Mouse (Mus musculus): Measurements from ENCODE around the gene Efcab8.
A peak's percentile ranks its signal among the peaks of the same experiment; 100 is the strongest.
"Not testable (repeated sequence)": the region's sequence is repeated elsewhere in the genome, so short reads cannot be mapped to it uniquely, and the experiment has no call there.

Efcab8 gene

DNA sequence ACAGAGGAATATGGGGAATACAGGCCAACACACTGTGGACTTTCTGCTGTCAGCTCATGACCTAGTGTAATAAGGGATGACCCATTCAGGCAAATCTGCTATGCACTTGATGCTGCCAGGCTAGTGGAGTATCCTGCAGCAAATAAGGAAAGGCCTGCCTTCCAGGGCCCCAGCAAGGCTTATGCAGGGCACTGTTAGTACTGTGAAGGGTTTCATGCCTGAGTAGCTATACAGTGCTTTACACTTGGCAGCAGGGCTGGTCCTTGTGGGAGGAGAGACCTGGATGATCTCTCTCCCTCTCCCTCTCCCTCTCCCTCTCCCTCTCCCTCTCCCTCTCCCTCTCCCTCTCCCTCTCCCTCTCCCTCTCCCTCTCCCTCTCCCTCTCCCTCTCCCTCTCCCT, 13.6 kb downstream of the Efcab8 start:
- Histone ChIP-seq H3K27me3 (ENCODE audit: control insufficient read depth, insufficient read depth, low read length, poor library complexity, severe bottlenecking) (no peaks in the 10 kb centered on the region), H3K36me3 (ENCODE audit: control insufficient read depth, insufficient read depth, low read length, poor library complexity, severe bottlenecking) (no peaks in the 10 kb centered on the region)
- no peak for DNase-seq (ENCODE audit: low read depth, low spot score)

DNA sequence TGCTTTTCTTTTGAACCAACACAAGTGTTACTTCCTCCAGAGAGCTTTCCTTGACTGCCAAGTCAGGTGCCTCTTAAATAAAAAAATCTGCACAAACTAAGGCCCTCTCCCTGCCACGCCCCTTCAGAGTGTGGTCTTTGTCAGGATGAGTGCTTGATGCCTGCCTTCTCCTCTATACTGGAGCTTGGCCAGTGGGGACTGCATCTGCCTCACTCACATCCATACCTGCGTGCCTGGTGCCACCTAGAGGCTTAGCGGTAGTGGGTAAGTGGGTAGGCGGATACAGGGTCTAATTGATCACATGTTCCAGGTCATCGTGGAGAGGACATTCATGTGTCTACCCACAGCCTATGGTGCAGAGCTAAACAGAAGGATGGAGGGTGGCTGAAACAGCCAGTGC, 15.4 kb downstream of the Efcab8 start:
- H3K27me3 ChIP-seq (ENCODE audit: control insufficient read depth, insufficient read depth, low read length, poor library complexity, severe bottlenecking): no peaks in the 10 kb centered on the region
- peak; percentile 26 for DNase-seq (ENCODE audit: low read depth, low spot score)
- no peaks in the 10 kb centered on the region for H3K36me3 ChIP-seq (ENCODE audit: control insufficient read depth, insufficient read depth, low read length, poor library complexity, severe bottlenecking)

DNA sequence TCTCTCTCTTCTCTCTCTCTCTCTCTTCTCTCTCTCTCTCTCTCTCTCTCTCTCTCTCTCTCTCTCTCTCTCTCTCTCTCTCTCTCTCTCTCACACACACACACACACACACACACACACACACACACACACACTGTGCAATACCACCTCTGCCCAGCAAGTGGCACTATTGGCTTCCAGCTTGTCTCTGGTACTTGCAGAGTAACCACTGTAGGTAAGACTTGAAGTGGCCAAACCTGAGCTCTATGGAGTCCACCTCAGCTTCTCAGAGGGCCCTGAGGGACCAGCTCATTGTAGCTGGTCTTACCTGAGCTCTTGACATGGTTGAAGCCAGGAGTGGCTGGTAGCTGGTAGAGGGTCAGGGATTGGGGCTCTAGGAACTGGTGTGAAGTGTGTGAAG, 27.7 kb downstream of the Efcab8 start:
- peak; percentile 61 for DNase-seq (ENCODE audit: low read depth, low spot score)
- not testable (repeated sequence) for H3K36me3 ChIP-seq (ENCODE audit: control insufficient read depth, insufficient read depth, low read length, poor library complexity, severe bottlenecking); H3K27me3 ChIP-seq (ENCODE audit: control insufficient read depth, insufficient read depth, low read length, poor library complexity, severe bottlenecking)

DNA sequence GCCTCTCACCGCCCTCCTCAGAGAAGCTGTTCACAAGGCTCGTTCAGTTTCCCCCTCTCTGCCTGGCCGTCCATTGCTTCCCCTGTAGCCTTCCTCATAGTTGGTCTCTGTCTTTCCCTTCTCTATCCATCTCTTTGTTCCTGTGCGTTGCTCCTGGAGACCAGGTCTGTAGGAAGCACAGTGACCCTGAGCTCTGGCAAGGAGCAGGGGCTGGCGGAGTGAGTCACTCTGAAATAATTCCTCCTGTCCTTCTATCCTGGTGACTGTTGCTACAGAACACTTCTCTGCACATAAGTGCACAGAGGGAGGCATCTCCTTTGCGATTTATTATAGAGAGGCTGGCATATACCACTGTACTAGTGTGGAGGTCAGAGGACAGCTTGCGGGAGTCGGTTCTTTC, 28.4 kb downstream of the Efcab8 start:
- Histone ChIP-seq H3K36me3 (ENCODE audit: control insufficient read depth, insufficient read depth, low read length, poor library complexity, severe bottlenecking) (no peaks in the 10 kb centered on the region), H3K27me3 (ENCODE audit: control insufficient read depth, insufficient read depth, low read length, poor library complexity, severe bottlenecking) (no peaks in the 10 kb centered on the region)
- DNase-seq (ENCODE audit: low read depth, low spot score): no peak

DNA sequence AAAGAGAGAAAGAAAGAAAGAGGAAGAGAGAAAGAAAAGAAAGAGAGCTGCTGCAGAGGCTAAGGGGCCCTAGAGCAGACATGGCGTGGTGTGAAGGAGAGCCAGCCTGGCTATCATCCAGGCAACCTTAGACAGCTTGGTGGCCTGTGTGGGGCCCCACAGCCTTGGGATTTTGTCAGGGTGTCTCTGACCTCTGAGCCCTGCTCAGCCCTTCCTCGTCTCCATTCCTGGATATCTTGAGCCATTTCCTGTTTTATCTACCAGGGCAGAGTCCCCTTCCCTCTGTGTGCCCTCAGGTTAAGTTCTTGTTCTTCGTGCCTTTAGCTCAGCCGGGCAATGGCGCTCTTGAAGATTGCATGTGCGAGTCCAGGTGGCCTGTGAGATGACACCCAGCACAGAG, 29.1 kb downstream of the Efcab8 start:
- Histone ChIP-seq H3K27me3 (ENCODE audit: control insufficient read depth, insufficient read depth, low read length, poor library complexity, severe bottlenecking) (no peaks in the 10 kb centered on the region), H3K36me3 (ENCODE audit: control insufficient read depth, insufficient read depth, low read length, poor library complexity, severe bottlenecking) (no peaks in the 10 kb centered on the region)

DNA sequence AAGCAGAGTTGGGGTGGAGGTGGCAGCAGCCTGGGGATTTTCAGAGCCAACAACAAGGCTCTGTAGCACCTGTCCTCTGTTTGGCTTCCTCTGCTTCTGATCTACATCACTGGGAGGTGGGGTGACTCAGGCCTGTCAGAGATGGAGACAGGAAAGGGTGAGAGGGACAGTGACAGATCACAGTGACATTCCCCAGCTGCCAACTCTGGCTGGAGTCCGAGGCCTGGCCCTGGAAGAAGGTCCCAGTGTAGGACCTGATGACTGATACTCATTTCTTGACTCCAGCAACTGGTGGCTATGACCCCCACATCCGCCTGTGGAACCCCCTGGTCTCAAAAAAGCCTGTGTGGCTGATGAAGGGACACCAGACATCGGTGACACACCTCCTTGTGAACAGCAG, 30.2 kb downstream of the Efcab8 start:
- no peak for DNase-seq (ENCODE audit: low read depth, low spot score)
- no peaks in the 10 kb centered on the region for H3K27me3 ChIP-seq (ENCODE audit: control insufficient read depth, insufficient read depth, low read length, poor library complexity, severe bottlenecking)
- no peaks in the 10 kb centered on the region for H3K36me3 ChIP-seq (ENCODE audit: control insufficient read depth, insufficient read depth, low read length, poor library complexity, severe bottlenecking)

More for the DNA sequence above, 29.1 kb downstream of the Efcab8 start:
- no peak for DNase-seq (ENCODE audit: low read depth, low spot score)

DNA sequence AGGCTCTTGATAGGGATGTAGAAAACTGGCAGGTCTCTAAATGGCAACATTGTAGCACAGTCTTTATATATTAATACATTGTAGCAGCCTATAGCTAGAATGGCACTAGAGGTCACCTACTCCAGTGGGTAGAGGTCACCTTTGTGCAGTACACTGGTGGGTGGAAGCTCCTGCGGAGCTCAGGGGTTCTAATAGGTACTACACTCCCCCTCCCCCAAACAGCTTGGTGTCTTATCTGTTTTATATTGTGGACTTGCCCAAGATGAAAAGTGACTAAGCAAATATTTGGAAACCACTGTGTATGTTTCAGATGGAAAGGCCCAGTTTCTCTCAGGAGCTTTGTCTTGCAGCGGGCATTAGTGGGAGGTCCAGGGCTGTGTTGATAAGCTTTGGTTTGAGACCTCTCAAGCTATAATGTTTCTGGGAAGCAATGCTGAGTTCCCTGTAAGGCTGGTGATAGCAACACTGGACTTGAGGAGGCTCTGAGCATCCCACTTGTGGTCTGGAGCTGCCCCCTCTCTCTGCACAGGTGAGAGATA, 42.3 kb downstream of the Efcab8 start:
- Histone ChIP-seq H3K27me3 (ENCODE audit: control insufficient read depth, insufficient read depth, low read length, poor library complexity, severe bottlenecking) (no peaks in the 10 kb centered on the region), H3K36me3 (ENCODE audit: control insufficient read depth, insufficient read depth, low read length, poor library complexity, severe bottlenecking) (no peaks in the 10 kb centered on the region)
- no peak for DNase-seq (ENCODE audit: low read depth, low spot score)

DNA sequence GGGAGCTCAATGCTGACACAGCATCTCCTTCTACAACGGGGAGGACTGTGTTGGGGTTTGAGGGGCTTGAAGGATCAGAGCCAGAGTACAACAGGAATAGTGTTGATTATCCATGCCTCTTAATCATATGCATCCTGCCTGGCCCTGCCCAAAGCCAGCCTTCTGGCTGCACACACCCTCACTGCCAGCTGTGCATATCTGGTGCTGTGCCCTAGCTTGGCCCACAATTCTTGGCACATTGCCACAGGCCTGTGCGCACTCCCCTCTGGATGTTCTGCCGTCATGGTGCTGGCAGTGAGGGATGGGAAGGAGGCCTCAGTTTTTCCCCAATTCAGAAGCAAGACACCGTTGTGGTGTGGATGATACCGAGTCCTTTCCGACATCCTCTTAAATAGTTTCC, 44.9 kb downstream of the Efcab8 start:
- no peaks in the 10 kb centered on the region for H3K36me3 ChIP-seq (ENCODE audit: control insufficient read depth, insufficient read depth, low read length, poor library complexity, severe bottlenecking)
- DNase-seq (ENCODE audit: low read depth, low spot score): no peak
- no peaks in the 10 kb centered on the region for H3K27me3 ChIP-seq (ENCODE audit: control insufficient read depth, insufficient read depth, low read length, poor library complexity, severe bottlenecking)

DNA sequence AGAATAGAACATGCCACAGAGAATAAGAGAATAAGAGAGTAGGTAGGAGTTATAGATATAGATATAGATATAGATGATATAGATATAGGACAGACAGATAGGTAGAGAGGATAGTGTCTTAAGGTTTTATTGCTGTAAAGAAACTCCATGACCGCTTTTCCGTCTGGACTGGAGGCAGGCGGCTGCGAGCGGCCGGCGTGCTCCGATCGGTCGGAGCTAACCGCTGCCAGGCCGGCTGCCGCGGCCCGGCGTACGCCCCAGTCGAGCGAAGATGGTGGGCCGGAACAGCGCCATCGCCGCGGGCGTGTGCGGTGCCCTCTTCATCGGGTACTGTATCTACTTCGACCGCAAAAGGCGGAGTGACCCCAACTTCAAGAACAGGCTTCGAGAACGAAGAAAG, 46.2 kb downstream of the Efcab8 start:
- H3K36me3 ChIP-seq (ENCODE audit: control insufficient read depth, insufficient read depth, low read length, poor library complexity, severe bottlenecking); H3K27me3 ChIP-seq (ENCODE audit: control insufficient read depth, insufficient read depth, low read length, poor library complexity, severe bottlenecking); DNase-seq (ENCODE audit: low read depth, low spot score): not testable (repeated sequence)

DNA sequence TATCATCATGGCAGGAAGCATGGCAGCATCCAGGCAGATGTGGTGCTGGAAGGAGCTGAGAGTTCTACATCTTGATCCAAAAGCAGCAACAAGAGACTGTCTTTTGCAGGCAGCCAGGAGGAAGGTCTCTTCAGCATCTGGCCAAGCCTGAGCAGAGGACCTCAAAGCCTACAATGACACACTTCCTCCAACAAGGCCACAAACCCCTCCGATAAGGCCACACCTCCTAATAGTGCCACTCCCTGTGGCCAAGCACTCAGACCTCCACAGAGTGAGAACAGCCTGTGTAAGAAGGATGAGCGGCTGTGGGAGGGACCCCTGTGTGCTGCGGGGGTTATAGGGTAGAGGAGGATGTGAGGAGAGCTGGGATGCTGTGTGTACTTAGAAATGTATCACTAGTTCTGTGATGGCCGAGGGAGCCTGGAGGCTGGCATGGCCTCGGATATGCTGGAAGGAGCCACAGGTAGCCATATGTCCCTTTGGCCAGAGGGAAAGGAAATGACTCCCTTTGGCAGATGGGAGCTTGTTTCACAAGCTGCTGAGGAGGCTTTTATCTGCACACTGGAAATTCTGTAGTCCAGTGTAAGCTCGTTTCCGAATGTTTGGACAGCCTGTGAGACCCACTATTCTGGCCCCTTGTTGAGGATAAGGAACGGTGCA, 47.6 kb downstream of the Efcab8 start:
- no peak for DNase-seq (ENCODE audit: low read depth, low spot score)
- H3K36me3 ChIP-seq (ENCODE audit: control insufficient read depth, insufficient read depth, low read length, poor library complexity, severe bottlenecking): no peaks in the 10 kb centered on the region
- no peaks in the 10 kb centered on the region for H3K27me3 ChIP-seq (ENCODE audit: control insufficient read depth, insufficient read depth, low read length, poor library complexity, severe bottlenecking)

DNA sequence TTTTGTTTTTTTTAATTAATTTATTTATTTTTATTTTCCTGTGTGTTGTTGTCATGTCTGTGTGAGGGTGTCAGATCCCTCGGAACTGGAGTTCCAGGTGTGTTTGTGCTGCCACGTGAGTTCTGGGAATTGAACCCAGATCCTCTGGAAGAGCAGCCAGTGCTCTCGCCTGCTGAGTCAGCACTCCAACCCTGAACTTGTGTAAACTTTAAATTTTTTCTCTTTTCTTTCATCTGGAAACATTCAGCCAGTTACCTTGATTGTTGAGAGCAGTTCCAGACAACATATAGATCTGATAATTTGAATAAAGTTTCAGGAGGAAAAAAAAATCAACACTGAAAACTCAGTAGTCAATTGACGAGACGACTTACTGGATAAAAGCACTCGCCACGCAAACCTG, 49.0 kb downstream of the Efcab8 start:
- H3K27me3 ChIP-seq (ENCODE audit: control insufficient read depth, insufficient read depth, low read length, poor library complexity, severe bottlenecking): no peaks in the 10 kb centered on the region
- H3K36me3 ChIP-seq (ENCODE audit: control insufficient read depth, insufficient read depth, low read length, poor library complexity, severe bottlenecking): no peaks in the 10 kb centered on the region
- no peak for DNase-seq (ENCODE audit: low read depth, low spot score)

DNA sequence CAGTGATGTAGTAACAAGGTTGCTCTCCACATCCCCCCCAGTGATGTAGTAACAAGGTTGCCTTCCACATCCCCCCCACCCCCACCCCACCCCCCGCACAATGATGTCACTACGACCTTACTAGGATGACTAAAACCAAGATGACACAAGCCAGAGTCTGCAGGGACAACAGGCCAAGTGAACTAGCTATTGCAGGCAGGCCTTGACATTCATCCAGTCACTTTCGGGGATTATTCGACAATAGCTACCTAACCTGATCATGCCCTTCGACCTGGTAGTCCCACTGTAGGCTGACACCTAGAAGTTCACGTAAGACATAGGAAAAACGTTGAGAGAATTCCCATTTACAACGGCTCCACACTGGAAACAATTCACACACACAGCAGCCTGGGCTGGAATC, 53.6 kb downstream of the Efcab8 start:
- Histone ChIP-seq H3K27me3 (ENCODE audit: control insufficient read depth, insufficient read depth, low read length, poor library complexity, severe bottlenecking) (no peaks in the 10 kb centered on the region), H3K36me3 (ENCODE audit: control insufficient read depth, insufficient read depth, low read length, poor library complexity, severe bottlenecking) (no peaks in the 10 kb centered on the region)
- DNase-seq (ENCODE audit: low read depth, low spot score): no peak

DNA sequence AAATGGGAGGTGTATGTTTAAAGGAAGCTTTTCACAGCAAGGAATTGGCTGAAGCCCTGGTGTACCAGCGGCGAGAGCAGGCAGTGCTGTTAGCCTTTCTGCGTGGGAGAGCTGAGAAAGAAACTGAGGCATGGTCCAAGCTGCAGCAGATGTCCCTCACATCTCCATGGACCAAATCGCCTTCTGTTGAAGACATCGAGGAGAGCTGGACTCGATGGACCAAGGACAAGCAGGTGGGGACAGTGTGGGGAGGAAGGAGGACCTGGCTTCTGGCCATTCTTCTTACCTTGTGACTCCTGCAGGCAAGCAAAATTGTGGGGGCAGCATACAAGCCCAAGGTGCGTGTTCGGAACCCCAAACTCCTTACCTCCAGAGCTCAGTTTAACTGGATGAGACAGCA, 63.1 kb downstream of the Efcab8 start:
- H3K36me3 ChIP-seq (ENCODE audit: control insufficient read depth, insufficient read depth, low read length, poor library complexity, severe bottlenecking): no peaks in the 10 kb centered on the region
- no peaks in the 10 kb centered on the region for H3K27me3 ChIP-seq (ENCODE audit: control insufficient read depth, insufficient read depth, low read length, poor library complexity, severe bottlenecking)
- DNase-seq (ENCODE audit: low read depth, low spot score): no peak

DNA sequence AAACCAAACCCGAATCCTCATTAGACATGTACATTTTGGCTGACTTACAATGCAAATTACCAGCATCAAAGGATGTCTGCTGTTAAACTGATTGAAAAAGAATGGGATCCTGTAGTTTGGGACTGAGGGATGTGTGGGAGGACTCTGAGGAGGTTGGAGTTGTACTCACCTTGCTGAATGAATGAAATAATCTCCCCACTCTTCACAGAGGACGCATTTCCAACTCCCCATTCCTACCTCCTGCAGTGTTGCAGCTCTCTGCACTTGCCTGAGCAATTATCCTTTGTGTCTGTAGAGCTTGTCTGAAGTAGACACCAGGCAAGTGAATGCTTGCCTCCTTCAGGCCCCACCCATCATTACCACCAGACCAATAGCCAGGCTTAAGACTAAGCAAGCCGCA, 68.7 kb downstream of the Efcab8 start:
- no peak for DNase-seq (ENCODE audit: low read depth, low spot score)
- Histone ChIP-seq H3K27me3 (ENCODE audit: control insufficient read depth, insufficient read depth, low read length, poor library complexity, severe bottlenecking) (no peaks in the 10 kb centered on the region), H3K36me3 (ENCODE audit: control insufficient read depth, insufficient read depth, low read length, poor library complexity, severe bottlenecking) (no peaks in the 10 kb centered on the region)

DNA sequence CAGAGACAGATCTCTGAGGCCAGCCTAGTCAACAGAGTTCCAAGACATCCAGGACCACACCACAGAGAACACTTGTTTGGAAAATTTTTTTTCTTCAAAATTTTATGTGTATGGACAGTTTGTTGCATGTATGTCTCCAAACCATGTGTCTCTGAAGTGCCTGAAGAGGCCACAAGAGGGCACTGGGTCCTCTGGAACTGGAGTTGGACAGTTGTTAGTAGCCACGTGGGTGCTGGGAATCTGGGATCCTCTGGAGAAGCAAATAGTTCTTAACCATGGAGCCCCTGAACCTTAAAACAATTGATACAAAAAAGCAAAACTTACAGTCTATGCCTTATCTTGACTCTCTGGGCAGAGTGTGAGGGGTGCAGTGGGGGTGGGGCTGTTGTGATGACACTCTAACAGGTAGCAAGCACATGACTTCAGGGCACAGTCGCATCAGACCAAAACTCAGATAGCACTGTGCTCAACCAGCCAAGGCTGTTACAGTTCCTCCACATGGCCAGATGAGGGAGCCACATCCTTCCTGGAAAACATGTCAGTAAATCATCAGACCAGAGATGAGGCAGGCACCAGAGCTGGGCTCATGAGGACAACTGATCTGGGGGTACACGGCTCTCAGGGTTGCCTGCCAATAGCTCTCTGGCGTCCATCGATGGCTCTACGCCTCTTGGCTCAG, 70.8 kb downstream of the Efcab8 start:
- DNase-seq (ENCODE audit: low read depth, low spot score): peak; percentile 58
- Histone ChIP-seq H3K36me3 (ENCODE audit: control insufficient read depth, insufficient read depth, low read length, poor library complexity, severe bottlenecking) (no peaks in the 10 kb centered on the region), H3K27me3 (ENCODE audit: control insufficient read depth, insufficient read depth, low read length, poor library complexity, severe bottlenecking) (no peaks in the 10 kb centered on the region)

DNA sequence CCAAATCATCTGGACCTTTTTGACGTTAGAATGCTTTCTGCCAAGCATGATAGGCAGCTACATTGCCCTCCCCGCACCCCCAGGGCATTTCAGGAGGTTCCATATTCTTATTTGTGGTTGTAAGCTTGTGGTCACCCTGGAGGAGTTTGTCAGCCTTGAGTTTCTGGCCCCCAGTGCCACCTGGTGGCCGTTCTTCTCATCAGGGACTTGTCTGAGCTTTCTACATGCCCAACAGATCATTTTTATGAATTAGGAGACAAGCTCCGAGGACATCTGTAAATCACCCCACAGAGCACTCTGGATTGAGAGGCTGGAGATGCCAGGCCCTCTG, 71.3 kb downstream of the Efcab8 start:
- Histone ChIP-seq H3K36me3 (ENCODE audit: control insufficient read depth, insufficient read depth, low read length, poor library complexity, severe bottlenecking) (no peaks in the 10 kb centered on the region), H3K27me3 (ENCODE audit: control insufficient read depth, insufficient read depth, low read length, poor library complexity, severe bottlenecking) (no peaks in the 10 kb centered on the region)
- DNase-seq (ENCODE audit: low read depth, low spot score): peak; percentile 58

Measured in splenic B cell, adult 2 months (primary cell).